Mouse (Mus musculus): ENCODE data around the gene Gucy2c.

DNA sequence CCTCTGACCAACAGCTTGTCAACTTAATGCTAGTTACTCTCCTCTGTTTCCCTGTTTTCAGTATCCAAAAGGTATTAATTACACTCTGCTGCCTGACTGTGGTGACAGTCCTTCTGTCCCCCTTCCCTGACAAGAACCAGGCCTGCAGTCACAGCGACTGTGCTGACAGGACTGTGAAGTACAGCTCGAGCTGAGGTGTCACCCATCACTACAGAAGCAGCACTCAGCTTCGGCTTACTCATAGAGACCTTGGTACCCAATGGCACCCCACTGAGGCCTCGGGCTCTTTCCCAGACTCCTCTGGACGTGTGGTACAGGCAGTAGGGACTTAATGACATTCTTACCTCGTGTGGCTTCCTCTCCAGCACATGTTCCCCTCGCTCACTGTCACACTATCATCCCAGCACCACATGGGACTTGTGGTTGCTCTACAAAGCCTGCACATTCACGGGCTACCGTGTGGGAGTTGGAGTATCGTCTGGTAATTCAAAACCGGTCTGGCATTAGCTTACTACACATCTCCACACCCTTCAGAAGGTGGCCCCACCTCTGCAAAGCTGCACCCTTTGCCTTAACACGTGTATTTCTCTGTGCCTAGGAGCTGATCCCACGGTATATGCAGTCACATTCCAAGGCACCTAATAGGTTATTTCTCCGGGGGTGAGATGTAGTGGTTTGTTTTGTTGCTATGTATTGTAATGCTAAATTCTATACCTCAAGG lies 113.1 kb downstream of the Gucy2c start:
- TF ChIP-seq CTCF (conservative IDR thresholded peaks at IDR 0.05; ENCODE audit: low read length) (no peak), NANOG (IDR thresholded peaks at IDR 0.05; ENCODE audit: borderline replicate concordance, low read length) (no peak), POU5F1 (IDR thresholded peaks at IDR 0.05; ENCODE audit: borderline replicate concordance, low read length) (no peak)
